Mouse (Mus musculus) liver, postnatal 0 days (tissue): ENCODE measurements around the gene Galnt16. TPM values are rescaled to one million over a fixed set of nuclear protein-coding genes. Genes with fewer than 3 reads are reported as not detected.

Experiments
- ATAC-seq: fragments of 200-750 bp; cut with Nextera tagmentation; 2 replicates; pipeline ENCODE4 v1.8.0; 2017; ENCODE audit warnings: mild to moderate bottlenecking, moderate library complexity
- DNase-seq: peaks from one replicate; pipeline ENCODE4 v3.0.0-alpha.2; 2016
- H3K27ac ChIP-seq: fragments of 300-500 bp; sonication (generic); 2 replicates; pipeline ENCODE4 v1.5.1; 2014; ENCODE audit warnings: antibody characterized with exemption, moderate library complexity, mild to moderate bottlenecking, low read depth
- H3K27me3 ChIP-seq: fragments of 300-500 bp; sonication (generic); 2 replicates; pipeline ENCODE4 v1.6.1; 2014; ENCODE audit warnings: low read length, control low read depth, mixed read lengths; ENCODE audit not compliant: insufficient read depth
- H3K36me3 ChIP-seq: fragments of 300-500 bp; sonication (generic); replicated peaks from 2 replicates; pipeline ENCODE4 v1.6.1; 2014; ENCODE audit warnings: mild to moderate bottlenecking, control low read depth, low read length, moderate library complexity, mixed read lengths; ENCODE audit not compliant: insufficient read depth
- H3K4me1 ChIP-seq: fragments of 300-500 bp; sonication (generic); 2 replicates; pipeline ENCODE4 v1.6.1; 2014; ENCODE audit warnings: antibody characterized with exemption, mild to moderate bottlenecking, control low read depth; ENCODE audit not compliant: insufficient read depth
- H3K4me2 ChIP-seq: fragments of 300-500 bp; sonication (generic); 2 replicates; pipeline ENCODE4 v1.6.1; 2014; ENCODE audit warnings: low read depth, mild to moderate bottlenecking, low read length, moderate library complexity, mixed read lengths
- H3K4me3 ChIP-seq: fragments of 300-500 bp; sonication (generic); 2 replicates; pipeline ENCODE4 v1.5.1; 2014; ENCODE audit warnings: low read depth, low read length
- H3K9ac ChIP-seq: fragments of 300-500 bp; sonication (generic); replicated peaks from 2 replicates; pipeline ENCODE4 v1.6.1; 2014; ENCODE audit warnings: mild to moderate bottlenecking, moderate library complexity
- H3K9me3 ChIP-seq: fragments of 300-500 bp; sonication (generic); 2 replicates; pipeline ENCODE4 v1.6.1; 2016; ENCODE audit warnings: mild to moderate bottlenecking, control low read depth, low read length, mixed read lengths
- CTCF ChIP-seq: sonication (generic); IDR thresholded peaks from 2 replicates; pipeline ENCODE4 v1.5.1; 2016; ENCODE audit warnings: antibody characterized with exemption, low read depth
- EP300 ChIP-seq: IDR thresholded peaks from 2 replicates; pipeline ENCODE4 v1.6.1; 2016; ENCODE audit warnings: antibody characterized with exemption, low read depth, mild to moderate bottlenecking
- WGBS: fragments of 180-500 bp; shearing (Covaris S2); extraction: QIAGEN DNeasy Blood & Tissue Kit; methylation state at CpG from one replicate; pipeline ENCODE4 v1.1.7; 2014; ENCODE audit not compliant: insufficient replicate concordance; 5-methylcytosine and 5-hydroxymethylcytosine counted together
- polyA plus RNA-seq: library from polyadenylated mRNA; unstranded; fragments of >200 nt; fragmentation: Nextera tagmentation; extraction: Ambion mirVana; gene quantifications from 2 replicates; pipeline ENCODE4 v1.2.1, GENCODE M21; 2015

Gene Galnt16
- polyA plus RNA-seq: 0.09 and 0.15 TPM in 2 replicates

DNA sequence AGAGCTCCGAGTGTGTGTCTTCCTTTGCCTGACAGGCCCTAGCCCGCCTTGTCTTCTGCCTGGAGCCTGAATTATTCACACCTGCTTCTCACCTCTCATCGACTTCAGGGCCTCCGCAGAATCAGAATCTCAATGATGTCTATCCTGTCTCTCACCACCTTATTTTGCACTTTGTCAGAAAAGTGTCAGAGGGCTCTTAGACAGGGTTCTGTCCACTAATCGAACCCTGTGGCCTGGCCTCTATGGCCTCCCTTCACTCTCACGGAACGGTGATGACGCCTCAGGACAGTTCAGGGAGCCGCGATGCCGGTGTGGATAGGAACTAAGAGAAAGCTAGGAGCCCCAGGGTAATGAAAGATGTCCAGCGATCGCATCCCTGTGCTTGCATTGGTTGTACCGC, at the start of gene Galnt16:
Galnt16 (plus strand) TSS at position 301 of the 400 bp plus-strand sequence.
- no peak for ATAC-seq
- Histone ChIP-seq H3K9me3 (no peaks in the 10 kb centered on the region), H3K9ac (no peak within 1 kb of the TSS), H3K36me3 (no peaks in the 10 kb centered on the region), H3K4me3 (peak within 1 kb of the TSS; percentile 33), H3K27ac (no peak within 1 kb of the TSS), H3K4me1 (peaks cover 7% of the 10 kb centered on the region), H3K4me2 (peak within 1 kb of the TSS; percentile 64), H3K27me3 (peaks cover 70% of the 10 kb centered on the region)
- 6% methylated on average over 14 of the region's 14 CpGs for WGBS
- no peak for TF ChIP-seq EP300
- no peak for TF ChIP-seq CTCF
- DNase-seq: no peak

DNA sequence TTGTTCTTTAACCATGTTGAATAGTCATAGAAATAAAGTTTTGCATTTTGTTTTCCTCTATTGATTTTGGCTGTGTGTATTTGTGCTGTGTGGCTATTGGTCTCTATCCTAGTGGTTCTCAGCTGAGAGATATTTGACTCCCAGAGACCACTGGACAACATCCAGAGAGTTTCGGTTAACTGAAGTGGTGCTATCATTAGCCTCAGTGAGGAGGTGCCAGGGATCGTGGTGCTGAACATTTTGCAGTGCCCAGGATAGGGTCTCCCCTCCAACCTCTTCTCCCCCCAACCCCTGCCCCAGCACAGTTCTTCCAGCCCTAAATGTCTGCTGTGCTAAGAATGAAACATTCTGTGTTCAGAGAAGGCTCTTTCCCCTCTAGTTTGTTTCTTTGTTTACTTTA, 47.9 kb upstream of the Galnt16 start:
- Histone ChIP-seq H3K9ac (no peak overlapping the region), H3K4me1 (no peaks in the 10 kb centered on the region), H3K9me3 (no peaks in the 10 kb centered on the region), H3K36me3 (no peaks in the 10 kb centered on the region), H3K27ac (no peak overlapping the region), H3K27me3 (no peaks in the 10 kb centered on the region), H3K4me2 (no peak overlapping the region), H3K4me3 (no peak overlapping the region)
- no peak for DNase-seq
- 87% methylated on average over 2 of the region's 2 CpGs for WGBS
- no peak for ATAC-seq
- TF ChIP-seq EP300 (no peak), CTCF (no peak)

DNA sequence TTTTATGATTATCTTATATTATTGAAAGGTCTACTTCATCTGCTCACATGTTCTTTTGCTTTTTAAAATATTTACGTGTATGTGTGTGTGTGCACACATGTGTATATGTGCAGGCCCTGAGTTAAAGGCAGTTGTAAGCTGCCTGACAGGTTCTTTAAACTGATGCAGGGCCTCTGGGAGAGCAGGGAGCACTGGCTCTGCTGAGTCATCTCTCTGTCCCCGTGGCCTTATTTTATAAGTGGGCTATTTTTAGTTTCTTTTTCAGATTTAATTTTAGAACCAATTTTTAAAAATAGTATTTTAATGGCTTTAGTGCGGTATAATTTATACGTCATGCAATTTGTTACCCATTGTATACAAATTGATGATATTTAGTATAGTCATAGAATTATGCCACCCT, 46.2 kb upstream of the Galnt16 start:
- Histone ChIP-seq H3K27ac (no peak overlapping the region), H3K4me1 (no peaks in the 10 kb centered on the region), H3K4me2 (no peak overlapping the region), H3K9me3 (no peaks in the 10 kb centered on the region), H3K27me3 (no peaks in the 10 kb centered on the region), H3K36me3 (no peaks in the 10 kb centered on the region), H3K4me3 (no peak overlapping the region), H3K9ac (no peak overlapping the region)
- ATAC-seq: no peak
- 67% methylated on average over 4 of the region's 4 CpGs for WGBS
- no peak for TF ChIP-seq CTCF
- TF ChIP-seq EP300: no peak
- DNase-seq: no peak

DNA sequence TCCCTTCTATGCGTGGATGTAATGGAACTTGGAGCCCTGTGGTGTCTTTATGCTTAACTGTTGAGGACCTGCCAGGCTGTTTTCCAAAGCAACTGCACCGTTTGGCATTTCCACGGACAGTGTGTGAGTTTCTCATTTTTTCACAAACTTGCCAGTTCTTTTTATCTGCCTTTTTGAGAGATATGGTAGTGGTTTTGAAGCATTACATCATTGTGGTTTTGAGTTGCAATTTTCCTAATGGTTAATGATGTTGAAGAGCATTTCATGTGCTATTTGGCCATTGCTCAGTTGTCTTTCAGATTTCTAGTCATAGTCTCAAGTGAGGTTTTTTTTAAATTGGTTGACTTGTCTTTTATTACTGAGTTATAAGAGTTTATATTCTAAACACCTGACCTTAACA, 44.3 kb upstream of the Galnt16 start:
- no peaks in the 10 kb centered on the region for H3K27me3 ChIP-seq
- ATAC-seq (no peak), DNase-seq (no peak)
- H3K4me1 ChIP-seq: no peaks in the 10 kb centered on the region
- no peak for TF ChIP-seq CTCF
- TF ChIP-seq EP300: no peak
- no peak overlapping the region for H3K4me3 ChIP-seq
- H3K9ac ChIP-seq: no peak overlapping the region
- H3K27ac ChIP-seq: no peak overlapping the region
- H3K9me3 ChIP-seq: no peaks in the 10 kb centered on the region
- no peaks in the 10 kb centered on the region for H3K36me3 ChIP-seq
- H3K4me2 ChIP-seq: no peak overlapping the region
- WGBS: 65% methylated on average over 3 of the region's 3 CpGs

DNA sequence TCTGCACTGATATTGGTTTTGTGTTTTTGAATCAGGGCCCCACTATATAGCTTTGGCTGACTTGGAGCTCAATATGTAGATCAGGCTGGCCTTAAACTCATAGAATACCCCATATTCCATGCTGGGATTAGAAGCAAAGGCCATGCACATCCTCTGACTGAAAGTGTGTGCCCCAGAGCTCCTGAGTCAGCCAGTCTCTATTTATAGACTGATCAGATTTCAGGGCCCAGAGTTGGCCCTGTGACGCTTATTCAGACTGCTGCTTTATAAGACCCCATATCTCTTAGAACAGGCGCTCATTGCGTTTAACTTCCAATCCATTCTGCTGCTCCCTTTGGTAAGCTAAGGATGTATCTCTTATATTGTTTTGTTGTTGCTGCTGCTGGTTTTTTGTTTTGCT, 38.1 kb upstream of the Galnt16 start:
- Histone ChIP-seq H3K4me2 (no peak overlapping the region), H3K4me1 (no peaks in the 10 kb centered on the region), H3K4me3 (no peak overlapping the region), H3K27me3 (no peaks in the 10 kb centered on the region), H3K9me3 (no peaks in the 10 kb centered on the region), H3K27ac (no peak overlapping the region), H3K36me3 (no peaks in the 10 kb centered on the region; the same call in 1 of the 2 replicates), H3K9ac (no peak overlapping the region)
- TF ChIP-seq CTCF: no peak
- ATAC-seq (no peak), DNase-seq (no peak)
- 85% methylated on average over 3 of the region's 3 CpGs for WGBS

DNA sequence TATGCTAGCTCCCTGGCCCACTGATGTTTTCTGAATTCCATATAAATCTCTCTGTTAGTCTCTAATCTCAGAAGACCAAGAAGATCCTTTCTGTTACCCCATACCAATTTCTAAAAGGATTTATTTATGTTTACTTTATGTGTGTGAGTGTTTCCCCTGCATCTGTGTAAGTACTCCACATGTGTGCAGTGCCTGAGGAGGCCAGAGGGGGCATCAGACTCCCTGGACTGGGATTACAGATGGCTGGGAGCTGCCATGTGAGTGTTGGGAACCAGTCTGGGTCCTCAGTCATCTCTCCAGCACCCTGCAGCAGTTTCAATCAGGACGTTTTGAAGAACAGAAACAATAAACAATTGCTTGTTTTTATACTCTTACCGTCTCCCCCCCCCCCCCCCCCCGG, 34.7 kb upstream of the Galnt16 start:
- Histone ChIP-seq H3K27ac (no peak overlapping the region), H3K4me1 (no peaks in the 10 kb centered on the region), H3K9me3 (no peaks in the 10 kb centered on the region), H3K36me3 (peaks cover 2% of the 10 kb centered on the region; the same call in 1 of the 2 replicates), H3K27me3 (no peaks in the 10 kb centered on the region), H3K4me3 (no peak overlapping the region), H3K4me2 (no peak overlapping the region), H3K9ac (no peak overlapping the region)
- WGBS: 68% methylated on average over 3 of the region's 3 CpGs
- ATAC-seq (no peak), DNase-seq (no peak)
- no peak for TF ChIP-seq EP300
- 0 out of 2 replicates have a peak, but pooled peaks have one; percentile 13 for TF ChIP-seq CTCF

DNA sequence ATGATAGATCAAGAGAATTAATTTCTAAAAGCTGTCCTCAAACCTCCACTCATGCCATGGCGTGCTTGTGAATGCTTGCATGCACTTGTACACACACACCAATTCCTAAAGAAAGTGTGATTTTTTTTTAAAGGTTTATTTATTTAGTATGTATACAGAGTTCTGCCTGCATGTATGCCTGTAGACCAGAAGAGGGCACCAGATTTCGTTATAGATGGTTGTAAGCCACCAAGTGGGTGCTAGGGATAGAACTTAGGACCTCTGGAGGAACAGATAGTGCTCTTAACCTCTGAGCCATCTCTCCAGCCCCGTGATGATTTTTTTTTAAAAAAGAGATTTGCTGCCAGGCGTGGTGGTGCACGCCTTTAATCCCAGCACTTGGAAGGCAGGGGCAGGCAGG, 24.8 kb upstream of the Galnt16 start:
- Histone ChIP-seq H3K4me2 (no peak overlapping the region), H3K27ac (no peak overlapping the region), H3K36me3 (peaks cover 20% of the 10 kb centered on the region), H3K4me1 (0 out of 2 replicates have a peak, but pooled peaks cover 3% of the 10 kb centered on the region), H3K4me3 (no peak overlapping the region), H3K27me3 (no peaks in the 10 kb centered on the region), H3K9ac (no peak overlapping the region), H3K9me3 (no peaks in the 10 kb centered on the region)
- DNase-seq (no peak), ATAC-seq (no peak)
- TF ChIP-seq CTCF (no peak), EP300 (no peak)
- 85% methylated on average over 5 of the region's 5 CpGs for WGBS
